ENCODE assay signal across 13 mouse cellular contexts in genomic region chr9:70080027-70080800, GRCm38 (mm10). TPM values are rescaled to one million over a fixed set of nuclear protein-coding genes. Genes with fewer than 3 reads are reported as not detected.
A peak's percentile ranks its signal among the peaks of the same experiment; 100 is the strongest.
DNase-seq lines count a peak whose midpoint lies in the region; ATAC-seq and TF ChIP-seq lines count a peak whose summit lies in the region.
"Had no signal": no experiment of that assay in that cellular context is flagged by ENCODE, and none has a peak within 500 bp of the region (broad histone marks: within the 10 kb centered on the region; RNA-seq: fewer than 3 reads in every experiment).

No protein-coding gene starts in this region.

- 76% methylated on average over 9 of the region's 9 CpGs for WGBS in kidney, embryonic 16.5 days
- 57% methylated on average over 9 of the region's 9 CpGs for WGBS in liver, postnatal 0 days (ENCODE audit: insufficient replicate concordance)

- peaks cover 3% of the 10 kb centered on the region; the same call in 1 of the 2 replicates for H3K4me1 ChIP-seq in kidney, embryonic 16.5 days (ENCODE audit: insufficient read depth, low read length)
- peaks cover 11% of the 10 kb centered on the region; the same call in 1 of the 2 replicates for H3K4me1 ChIP-seq in liver, postnatal 0 days (ENCODE audit: insufficient read depth)
- H3K4me1 ChIP-seq: forebrain, embryonic 15.5 days; hindbrain, embryonic 13.5 days had no signal

- TF ChIP-seq CTCF in liver, postnatal 0 days (IDR thresholded peaks at IDR 0.05; ENCODE audit: low read depth) = no peak

- H3K4me3 ChIP-seq in kidney, embryonic 16.5 days (ENCODE audit: low read length) = no peak overlapping the region
- no peak overlapping the region for H3K4me3 ChIP-seq in liver, postnatal 0 days (ENCODE audit: low read depth, low read length)
- H3K4me3 ChIP-seq: forebrain, embryonic 15.5 days; hindbrain, embryonic 13.5 days; kidney, embryonic 15.5 days had no signal

- DNase-seq in adrenal gland, adult (ENCODE audit: inconsistent age in 2 of 2, low spot score in 1 of 2) = peak; percentile 65 to 81
- DNase-seq in adrenal gland, postnatal 10 days = no peak
- DNase-seq in induced T-regulatory cell, adult 2 months (ENCODE audit: low read depth) = peak; percentile 78
- DNase-seq in thymus, adult 18-20 months = peak; percentile 63 to 84
- DNase-seq in liver, postnatal 0 days = no peak
- DNase-seq in left cerebral cortex, adult 9 months (ENCODE audit: low spot score in 2 of 2) = no peak

- no peaks in the 10 kb centered on the region for H3K9me3 ChIP-seq in kidney, embryonic 16.5 days (ENCODE audit: low read length)
- H3K9me3 ChIP-seq in liver, postnatal 0 days (ENCODE audit: low read length) = peaks cover 2% of the 10 kb centered on the region; the same call in 1 of the 2 replicates
- H3K9me3 ChIP-seq: forebrain, embryonic 15.5 days; hindbrain, embryonic 13.5 days; kidney, embryonic 15.5 days had no signal

- H3K27ac ChIP-seq in kidney, embryonic 16.5 days (ENCODE audit: low read length) = no peak overlapping the region
- no peak overlapping the region for H3K27ac ChIP-seq in liver, postnatal 0 days (ENCODE audit: low read depth)
- H3K27ac ChIP-seq: forebrain, embryonic 15.5 days; hindbrain, embryonic 13.5 days; kidney, embryonic 15.5 days; macrophage had no signal

- no peaks in the 10 kb centered on the region for H3K27me3 ChIP-seq in kidney, embryonic 16.5 days (ENCODE audit: insufficient read depth, low read length)
- H3K27me3 ChIP-seq in liver, postnatal 0 days (ENCODE audit: insufficient read depth, low read length) = no peaks in the 10 kb centered on the region
- H3K27me3 ChIP-seq: forebrain, embryonic 15.5 days; hindbrain, embryonic 13.5 days; kidney, embryonic 15.5 days had no signal

- no peak for TF ChIP-seq EP300 in liver, postnatal 0 days (IDR thresholded peaks at IDR 0.05; ENCODE audit: low read depth)

- no peak overlapping the region for H3K4me2 ChIP-seq in kidney, embryonic 16.5 days (replicated peaks; ENCODE audit: low read depth, low read length)
- H3K4me2 ChIP-seq in liver, postnatal 0 days (ENCODE audit: low read depth, low read length) = no peak overlapping the region
- H3K4me2 ChIP-seq: forebrain, embryonic 15.5 days; hindbrain, embryonic 13.5 days; kidney, embryonic 15.5 days had no signal

- H3K9ac ChIP-seq in kidney, embryonic 16.5 days (replicated peaks; ENCODE audit: low read length) = no peak overlapping the region
- no peak overlapping the region for H3K9ac ChIP-seq in liver, postnatal 0 days (replicated peaks)
- H3K9ac ChIP-seq: forebrain, embryonic 15.5 days; hindbrain, embryonic 13.5 days; kidney, embryonic 15.5 days had no signal

- ATAC-seq in CD4-positive, CD25-positive, alpha-beta regulatory T cell, adult 4 months = peak; percentile 94
- no peak for ATAC-seq in kidney, embryonic 16.5 days (ENCODE audit: low FRiP score, low TSS enrichment)
- no peak for ATAC-seq in liver, postnatal 0 days
- ATAC-seq: forebrain, embryonic 15.5 days had no signal

- no peaks in the 10 kb centered on the region for H3K36me3 ChIP-seq in kidney, embryonic 16.5 days (ENCODE audit: insufficient read depth, low read length)
- no peaks in the 10 kb centered on the region for H3K36me3 ChIP-seq in liver, postnatal 0 days (replicated peaks; ENCODE audit: insufficient read depth, low read length)
- H3K36me3 ChIP-seq: forebrain, embryonic 15.5 days; hindbrain, embryonic 13.5 days; kidney, embryonic 15.5 days had no signal

RNA-seq across cellular contexts. Expression of gene Gcnt3, which starts 42.3 kb away (rescaled TPM):
- total RNA-seq in adrenal gland, postnatal 10 days (2021) = not detected
- polyA plus RNA-seq in CD4-positive, CD25-positive, alpha-beta regulatory T cell, adult 4 months (2017; shearing (Covaris generic)) = not detected
- polyA plus RNA-seq in kidney, embryonic 16.5 days (2015; fragmentation: Nextera tagmentation; extraction: Ambion mirVana) = 1.5 and 1.7 TPM in 2 replicates
- not detected in 2 replicates for polyA plus RNA-seq in liver, postnatal 0 days (2015; fragmentation: Nextera tagmentation; extraction: Ambion mirVana)
- total RNA-seq: monocyte, adult 5-6 weeks had no signal
- polyA plus RNA-seq: forebrain, embryonic 15.5 days; hindbrain, embryonic 13.5 days; macrophage had no signal

Comparison
In these comparisons a context has a peak if more than half of its experiments do, and no peak if none do; other contexts are left out.
1. DNase-seq: peak in adrenal gland, adult (2 of 2), induced T-regulatory cell, adult 2 months (single experiment) and thymus, adult 18-20 months (2 of 2); none in adrenal gland, postnatal 10 days (single experiment), liver, postnatal 0 days (single experiment) and left cerebral cortex, adult 9 months (0 of 2).